Mouse (Mus musculus) lung, adult 2 months (tissue): ENCODE data around the gene Hoxd1.

ENCODE experiments used
- CTCF ChIP-seq: fragments of 200-500 bp; IDR thresholded peaks from 2 replicates; pipeline ENCODE4 v1.5.1; 2011; ENCODE audit warnings: mild to moderate bottlenecking, low read length, control low read depth; ENCODE audit not compliant: insufficient read depth
- POLR2A ChIP-seq: fragments of 200-500 bp; IDR thresholded peaks from 2 replicates; pipeline ENCODE4 v1.6.1; 2011; ENCODE audit warnings: low read depth, mild to moderate bottlenecking, control low read depth, low read length, borderline replicate concordance; ENCODE audit errors: extremely low read depth

DNA sequence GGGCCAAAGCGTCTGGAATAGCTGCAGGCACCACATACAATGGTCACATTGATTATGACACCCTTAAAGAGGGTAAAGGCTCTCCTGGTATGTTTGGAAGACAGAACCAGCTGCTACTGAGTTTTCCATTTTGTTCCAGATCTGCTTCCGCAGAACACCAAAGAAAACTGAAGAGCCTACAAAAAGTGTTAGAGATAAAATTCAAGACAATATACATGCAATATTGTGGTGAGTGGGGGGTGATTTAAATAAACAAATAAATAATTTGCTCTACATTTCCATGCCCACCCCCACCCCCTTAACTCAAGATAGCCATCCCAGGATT, 23.3 kb upstream of the Hoxd1 start:
- TF ChIP-seq CTCF = no peak
- no peak for TF ChIP-seq POLR2A
